Mouse (Mus musculus): ENCODE data around the gene Ghrhr.

The Ghrhr gene

DNA sequence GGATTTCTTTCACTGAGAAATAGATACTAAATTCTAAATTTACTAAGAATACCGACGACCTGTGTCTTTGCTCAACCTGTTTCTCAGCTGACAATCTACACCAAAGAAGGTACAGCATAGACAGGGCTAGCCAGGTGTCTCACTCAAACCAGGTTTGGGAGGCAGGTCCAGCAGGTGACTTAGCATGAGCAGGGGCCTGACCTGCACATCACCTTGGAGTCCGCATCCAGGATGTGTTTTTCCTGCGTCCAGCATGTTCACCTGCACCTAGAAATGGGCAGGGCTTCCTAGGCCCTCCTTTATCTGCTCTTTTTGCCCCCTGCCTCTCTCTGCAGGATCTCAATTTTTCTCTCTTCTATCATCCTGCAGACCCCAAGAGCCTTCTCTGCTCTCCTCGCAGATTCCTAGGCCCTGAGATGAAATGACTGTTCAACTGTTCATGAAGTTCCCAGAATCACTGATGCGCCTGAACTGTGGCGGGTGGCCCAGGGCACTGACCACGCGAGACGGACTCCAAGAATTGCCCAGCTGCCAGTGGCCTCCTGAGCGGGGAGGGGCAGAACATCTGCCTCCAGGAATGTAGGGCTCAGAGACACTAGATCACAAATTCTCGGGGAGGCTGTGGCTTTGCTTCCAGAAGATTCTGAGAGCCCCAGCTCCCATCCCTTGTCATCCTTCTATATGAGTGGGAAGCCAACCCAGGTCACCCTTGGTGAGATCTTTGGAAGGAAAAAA is 22.2 kb upstream of the Ghrhr start:
- no peak for DNase-seq (ENCODE audit: low spot score)

DNA sequence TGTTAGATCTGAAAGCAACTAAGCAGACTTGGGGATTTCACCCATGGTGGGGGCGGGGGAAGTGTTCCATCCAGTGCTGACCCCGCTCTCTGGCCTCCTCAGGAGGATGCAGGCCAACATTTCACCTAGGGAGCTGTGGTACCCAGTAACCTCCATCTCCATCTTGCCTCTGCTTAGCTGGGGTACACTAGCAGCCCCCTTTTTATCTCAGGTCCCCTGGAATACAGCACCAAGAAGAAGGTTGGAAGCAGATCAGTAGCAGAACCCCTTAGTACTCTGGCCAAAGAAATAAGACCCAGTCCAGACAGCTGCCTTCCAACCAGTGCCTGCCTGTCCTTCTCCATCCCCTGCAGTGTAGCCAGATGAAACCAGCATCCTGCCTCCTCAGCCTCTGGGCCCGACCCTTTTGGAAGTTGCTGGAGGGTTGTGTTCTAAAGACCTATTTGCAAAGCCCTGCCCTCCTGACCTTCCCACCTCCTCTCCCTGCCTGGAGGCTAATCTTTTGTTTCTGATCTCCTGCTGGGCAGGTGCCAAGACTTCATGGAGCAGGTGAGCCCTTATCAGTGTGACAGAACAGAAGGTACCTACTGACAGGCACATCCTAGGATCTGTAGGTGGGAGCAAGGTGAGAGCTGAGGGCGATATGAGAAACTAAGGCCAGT is 21.5 kb upstream of the Ghrhr start:
- DNase-seq (ENCODE audit: low spot score), result no peak

DNA sequence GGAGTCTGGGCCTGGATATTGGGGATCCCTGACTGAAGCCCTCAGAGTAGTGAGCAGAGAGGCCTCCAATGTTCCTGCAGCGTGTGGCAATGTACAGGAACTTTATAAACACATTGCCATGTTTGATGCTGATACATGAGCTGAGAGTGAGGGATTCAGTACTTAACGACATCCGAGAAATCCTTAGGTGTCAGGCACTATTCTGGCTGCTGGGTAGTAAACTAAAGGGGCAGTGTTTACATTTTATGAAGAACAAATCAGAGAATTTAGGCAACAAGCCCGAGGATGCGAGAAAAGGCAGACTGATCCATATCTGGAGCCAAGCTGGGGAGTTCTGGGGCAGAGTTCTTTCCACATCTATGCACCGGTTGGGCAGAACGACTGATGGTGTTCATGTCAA is 20.5 kb upstream of the Ghrhr start:
- no peak for DNase-seq (ENCODE audit: low spot score)

DNA sequence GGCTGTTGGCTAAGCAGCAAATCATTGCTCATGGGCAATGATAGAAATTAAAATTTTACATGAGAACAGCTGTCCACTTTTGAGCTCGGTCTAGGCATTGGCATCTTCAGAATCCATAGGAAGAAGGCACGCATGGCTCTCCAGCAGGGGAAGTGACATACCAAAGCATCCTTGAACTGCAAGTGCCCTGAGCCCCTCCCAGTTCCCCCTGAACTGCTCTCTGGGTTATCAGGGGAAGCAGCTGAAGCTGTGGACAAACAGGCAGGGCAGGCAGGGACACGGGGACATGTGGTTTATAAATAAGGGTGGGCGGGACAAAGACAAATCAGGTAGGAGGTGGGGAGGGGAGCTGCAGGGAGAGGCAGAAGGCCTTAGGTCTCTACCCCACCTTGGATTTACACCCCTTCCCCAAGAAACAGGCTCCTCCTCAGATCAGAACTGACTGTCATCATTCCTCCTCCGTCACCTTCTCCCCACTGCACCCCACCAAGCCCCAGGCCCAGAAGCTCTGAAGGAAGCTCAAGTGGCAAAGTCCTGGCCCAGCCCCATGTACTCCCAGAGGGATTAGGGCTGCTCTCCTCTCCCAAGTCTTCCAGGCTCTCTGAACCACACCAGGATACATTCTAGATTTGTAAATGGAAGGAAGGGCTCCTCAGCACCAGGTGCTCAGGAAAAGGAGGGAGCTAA is 19.9 kb upstream of the Ghrhr start:
- no peak for DNase-seq (ENCODE audit: low spot score)

DNA sequence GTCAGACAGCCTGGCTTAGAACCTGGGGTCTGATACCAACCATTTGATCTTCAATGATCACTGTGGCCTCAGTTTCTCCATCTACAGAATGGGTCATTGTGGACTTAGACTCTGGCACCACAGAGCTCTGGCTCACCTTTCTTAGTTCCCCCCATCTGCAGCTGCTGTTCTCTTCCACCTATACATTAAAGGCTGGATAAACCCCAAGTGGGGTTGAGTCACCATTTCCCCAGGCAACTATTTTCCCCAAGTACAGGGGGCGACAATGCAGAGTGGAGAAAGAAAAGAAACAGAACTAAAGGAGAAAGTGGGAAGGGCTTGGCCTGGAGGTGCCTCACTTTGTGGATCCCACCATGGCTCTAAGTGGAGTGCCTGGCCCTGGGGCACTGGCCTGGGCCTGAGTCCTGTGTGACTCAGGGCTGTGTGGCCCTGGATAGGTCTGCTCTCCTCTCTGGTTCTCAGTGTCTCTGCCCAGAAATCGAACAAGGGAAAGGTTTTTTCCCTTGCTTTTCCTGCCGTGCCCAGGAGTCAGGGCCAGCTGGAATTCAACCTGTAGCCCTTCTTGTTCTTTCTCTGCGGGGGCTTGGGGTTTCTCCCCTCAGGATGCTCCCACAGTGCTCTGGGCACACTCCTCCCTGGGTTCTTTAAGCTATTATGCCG is 19.0 kb upstream of the Ghrhr start:
- no peak for DNase-seq (ENCODE audit: low spot score)

DNA sequence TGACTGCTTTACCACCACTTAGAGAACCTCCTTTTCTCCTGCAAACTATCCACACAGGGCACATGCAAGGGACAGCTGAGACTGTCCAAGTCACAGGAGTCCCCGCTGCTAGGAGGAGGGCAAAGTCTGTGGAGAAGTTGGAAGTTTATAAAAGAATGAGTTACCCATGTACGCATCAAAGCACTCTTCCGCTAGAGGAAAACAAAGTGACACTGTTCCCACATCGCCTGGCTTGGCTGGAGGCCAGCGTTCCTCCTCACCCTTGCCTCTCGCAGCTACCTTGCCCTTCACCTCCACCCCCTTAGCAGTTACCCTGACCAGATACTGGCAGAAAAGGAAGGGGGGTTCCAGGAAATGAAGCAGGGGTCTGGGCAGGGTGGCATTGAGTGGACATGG is 18.5 kb upstream of the Ghrhr start:
- DNase-seq (ENCODE audit: low spot score), result no peak

DNA sequence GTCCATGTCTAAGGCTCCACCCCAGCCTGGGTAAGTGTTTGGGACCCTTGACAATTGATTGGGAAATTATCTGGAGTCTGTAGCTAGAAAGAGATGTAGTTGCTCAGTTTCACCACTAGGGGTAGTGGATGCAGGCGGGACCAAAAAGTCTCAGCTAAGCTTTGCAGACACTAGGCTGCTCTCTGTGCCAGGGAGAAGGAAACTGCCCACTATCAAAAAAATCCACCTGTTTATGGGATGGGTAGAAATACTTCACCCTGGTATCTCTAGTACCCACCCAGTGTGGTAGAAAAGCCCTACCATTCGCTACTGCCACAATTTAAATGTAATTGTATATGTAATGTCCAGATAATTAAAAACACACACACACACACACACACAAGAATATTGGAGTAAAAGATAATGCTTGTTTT is 17.4 kb upstream of the Ghrhr start:
- peak; percentile 67 for DNase-seq (ENCODE audit: low spot score)

DNA sequence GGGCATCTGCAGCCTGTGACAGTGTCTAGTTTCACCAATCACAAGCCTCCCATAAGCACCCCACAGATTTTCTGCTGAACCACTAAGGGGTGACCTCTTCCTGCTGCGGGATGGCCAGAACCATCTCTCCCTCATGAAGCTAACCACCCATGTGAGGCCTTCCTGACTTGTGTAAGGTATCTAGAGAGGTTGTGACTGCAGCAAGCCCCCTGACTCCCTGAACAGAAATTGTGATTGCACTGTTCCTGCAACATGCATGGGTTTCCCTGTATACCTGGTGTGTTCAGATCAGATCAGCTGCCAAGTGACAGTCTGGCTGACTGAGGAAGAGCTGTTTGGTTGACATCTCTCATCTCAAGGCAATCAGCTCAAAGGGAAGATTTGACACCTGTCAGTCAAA is 13.4 kb upstream of the Ghrhr start:
- no peak for DNase-seq (ENCODE audit: low spot score)

DNA sequence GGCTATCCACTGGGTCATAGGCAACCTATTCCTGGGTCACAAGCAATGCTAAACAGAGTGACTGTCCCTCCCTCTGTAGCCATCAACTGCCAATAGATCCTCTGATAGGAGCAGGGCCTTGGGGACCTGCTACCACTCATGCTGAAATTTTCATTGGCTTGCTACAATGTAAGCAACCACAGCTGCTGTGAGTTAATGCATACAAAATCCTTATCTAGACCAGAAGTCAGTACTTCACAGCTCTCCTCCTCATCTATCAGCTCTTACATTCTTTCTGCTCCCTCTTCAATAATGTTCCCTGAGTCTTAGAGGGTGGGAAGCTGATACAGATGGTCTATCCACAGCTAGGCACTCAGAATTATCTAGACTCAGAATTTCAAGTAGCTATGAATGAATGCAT is 9.0 kb upstream of the Ghrhr start:
- no peak for DNase-seq (ENCODE audit: low spot score)

DNA sequence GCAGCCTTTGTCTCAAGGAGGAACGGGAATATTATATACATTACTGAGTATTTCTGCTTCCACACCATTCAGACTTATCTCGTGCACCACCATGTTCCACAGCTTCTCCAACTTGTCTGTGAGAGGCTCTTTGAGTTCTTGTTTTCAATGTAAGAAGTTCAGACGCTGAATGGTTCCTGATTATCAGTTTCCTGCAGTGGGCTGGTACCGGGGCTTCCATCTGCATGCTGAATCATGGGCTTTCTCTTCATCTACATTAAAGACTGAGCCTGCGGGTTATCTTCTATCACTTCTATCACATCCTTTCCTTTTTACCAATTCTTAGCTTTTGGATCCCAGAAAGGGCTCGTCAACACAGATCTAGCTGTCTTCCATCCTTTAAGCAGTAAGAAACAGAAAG is 5.3 kb upstream of the Ghrhr start:
- DNase-seq (ENCODE audit: low spot score), result no peak

DNA sequence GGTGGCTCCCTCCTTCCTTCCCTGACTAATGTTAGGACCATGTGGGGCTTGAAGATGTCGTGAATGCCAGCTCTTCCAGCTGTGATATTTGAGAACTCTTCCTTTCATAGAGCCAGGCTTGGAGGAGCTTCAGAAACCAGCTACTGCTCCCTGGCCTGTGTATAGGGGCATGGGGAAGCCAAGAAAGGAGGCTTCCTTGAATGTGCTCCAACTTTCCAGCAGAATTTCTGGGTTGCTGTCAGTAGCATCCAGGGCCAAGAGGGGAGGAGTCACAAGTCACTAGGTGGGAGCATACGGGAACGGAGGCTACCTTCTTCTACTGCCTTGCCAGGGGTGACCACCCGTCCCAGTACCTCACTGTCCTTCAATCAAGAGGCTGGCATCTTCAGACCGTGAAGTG is 416 bp downstream of the Ghrhr start:
- no peak for DNase-seq (ENCODE audit: low spot score)

DNA sequence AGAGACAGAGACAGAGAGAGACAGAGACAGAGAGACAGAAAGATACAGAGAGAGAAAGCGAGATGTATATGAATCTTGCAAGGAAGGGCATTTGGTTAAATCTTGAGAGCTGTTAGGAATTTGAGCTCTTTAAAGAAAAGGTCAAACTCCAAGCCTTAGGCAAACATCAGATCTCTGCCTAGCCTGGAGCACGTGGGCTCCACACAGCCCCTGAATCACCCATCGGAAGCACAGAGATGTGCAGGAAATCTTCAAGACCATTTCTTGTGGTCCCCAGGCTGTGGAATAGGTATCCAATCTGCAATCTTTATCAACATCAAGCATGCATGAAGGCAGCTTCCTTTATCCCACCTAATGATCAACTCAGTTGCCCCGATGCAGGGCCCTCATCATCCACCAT is 1.4 kb downstream of the Ghrhr start:
- no peak for DNase-seq (ENCODE audit: low spot score)

DNA sequence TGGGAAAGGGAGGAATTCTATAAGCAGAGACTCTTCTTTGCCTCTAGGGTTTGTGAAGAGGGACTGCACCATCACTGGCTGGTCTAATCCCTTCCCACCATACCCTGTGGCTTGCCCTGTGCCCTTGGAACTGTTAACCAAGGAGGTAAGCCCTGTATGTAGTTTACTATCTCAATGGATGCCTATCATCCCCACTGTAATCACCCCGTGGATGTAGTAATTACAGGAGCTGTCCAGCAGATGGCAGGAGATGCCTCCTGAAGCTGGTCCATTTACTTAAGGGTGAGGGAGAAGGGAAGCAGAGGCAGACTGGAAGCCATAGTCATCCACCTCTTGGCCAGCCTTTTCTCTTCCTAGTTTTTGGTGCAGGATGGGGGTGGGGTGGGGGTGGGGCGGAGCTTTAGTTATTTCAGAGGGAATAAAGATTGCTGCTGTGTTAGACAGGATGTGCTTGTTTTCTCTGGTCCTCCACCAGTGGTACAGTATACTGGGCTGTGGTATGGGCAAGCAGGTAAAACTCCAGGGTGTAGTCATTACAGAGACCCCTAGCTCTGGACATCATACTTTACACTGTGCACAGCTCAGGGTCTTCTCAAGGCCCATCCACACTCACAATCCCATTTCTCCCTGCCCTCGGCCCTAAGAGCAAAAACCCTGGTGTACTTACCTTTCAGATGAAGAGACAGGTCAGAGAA is 3.7 kb downstream of the Ghrhr start:
- DNase-seq (ENCODE audit: low spot score), result peak; percentile 65

DNA sequence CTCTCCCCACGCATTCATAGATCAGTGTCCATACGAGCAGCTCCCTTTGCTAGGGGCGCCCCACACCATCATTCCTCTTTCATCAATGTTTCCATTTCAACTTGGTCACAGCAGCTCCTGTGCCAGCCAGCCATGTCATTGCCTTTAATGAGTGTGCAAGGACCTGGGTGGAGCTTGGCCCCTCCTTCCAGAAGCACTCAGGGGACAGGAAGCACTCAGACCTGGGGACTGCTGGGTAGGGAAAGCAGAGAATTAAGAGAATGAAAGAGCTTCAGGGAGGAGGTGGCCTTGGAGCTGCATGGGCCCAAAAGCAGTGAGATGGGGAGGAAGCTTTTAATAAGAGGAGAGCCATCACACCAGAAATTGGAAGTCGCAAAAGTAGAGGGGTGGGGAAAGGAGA is 5.9 kb downstream of the Ghrhr start:
- no peak for DNase-seq (ENCODE audit: low spot score)

DNA sequence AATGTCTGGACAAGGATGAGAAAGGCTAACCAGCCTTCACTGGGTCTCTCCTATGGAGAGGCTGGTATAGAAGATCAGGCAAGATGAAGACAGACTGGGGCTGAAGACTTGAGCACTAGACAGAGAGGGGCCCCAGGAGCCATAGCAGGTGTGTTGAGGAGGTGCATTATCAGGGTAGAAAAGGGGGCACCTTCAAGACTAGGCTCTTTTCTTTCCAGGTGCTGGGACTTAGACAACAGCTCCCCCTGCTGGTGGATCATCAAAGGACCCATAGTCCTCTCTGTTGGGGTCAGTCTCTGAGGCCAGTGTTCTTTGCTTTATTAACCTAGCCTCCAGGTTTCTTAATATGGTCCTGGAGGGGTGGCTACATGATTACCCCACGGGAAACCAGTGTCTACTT is 7.8 kb downstream of the Ghrhr start:
- peak; percentile 69 for DNase-seq (ENCODE audit: low spot score)

DNA sequence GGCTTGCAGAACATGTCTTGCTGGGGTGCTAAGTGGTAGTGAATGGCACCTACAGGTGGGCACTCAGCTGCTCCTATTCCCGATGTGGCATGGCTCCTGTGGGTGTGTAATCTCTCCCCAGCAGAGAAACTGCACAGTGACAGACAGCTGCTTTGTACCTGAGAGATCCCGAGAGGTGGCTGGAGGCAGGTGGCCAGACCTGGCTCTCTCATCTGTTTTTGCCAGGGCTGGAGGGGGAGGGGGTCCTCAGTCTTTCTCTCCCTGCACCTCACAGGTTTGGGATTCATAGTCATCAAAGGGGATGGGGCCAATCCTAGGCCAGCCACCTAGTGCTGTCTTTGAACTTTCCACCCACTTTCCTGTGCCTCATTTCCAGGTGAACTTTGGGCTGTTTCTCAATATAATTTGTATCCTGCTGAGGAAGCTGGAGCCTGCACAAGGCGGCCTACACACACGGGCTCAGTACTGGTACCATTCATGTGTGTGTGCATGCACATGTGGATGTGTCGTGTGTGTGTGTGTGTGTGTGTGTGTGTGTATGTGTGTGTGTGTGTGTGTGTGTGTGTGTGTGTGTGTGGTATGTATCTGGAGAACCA is 8.4 kb downstream of the Ghrhr start:
- no peak for DNase-seq (ENCODE audit: low spot score)

DNA sequence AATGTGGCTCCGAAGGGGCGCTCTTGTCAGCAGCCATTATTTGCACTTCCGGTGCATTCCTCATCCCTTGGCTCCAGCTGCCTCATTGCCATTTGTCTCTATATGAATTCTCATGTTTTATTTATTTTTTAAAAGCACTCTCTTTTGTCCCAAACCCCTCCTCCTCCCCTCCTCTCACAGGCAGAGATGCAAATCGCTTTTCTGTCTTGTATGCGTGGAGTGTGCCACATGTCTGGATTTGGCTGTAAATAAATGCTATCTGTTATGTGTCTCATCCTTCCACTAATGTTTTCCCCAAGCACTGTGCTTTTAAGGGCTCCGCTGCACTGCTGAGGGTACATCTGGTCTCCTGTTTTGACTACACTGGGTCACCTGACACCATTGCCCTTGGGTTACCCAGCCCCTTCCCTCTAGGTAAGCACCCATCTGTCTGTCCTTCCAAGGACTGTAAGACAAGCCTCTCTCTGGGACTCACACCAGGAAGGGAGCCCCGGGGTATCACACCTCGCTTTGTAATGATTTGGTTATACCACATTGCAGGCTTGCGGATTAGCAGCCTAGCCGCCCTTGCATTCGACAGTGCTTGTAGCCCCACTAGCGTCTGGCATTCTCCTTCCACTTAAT is 12.6 kb downstream of the Ghrhr start:
- DNase-seq (ENCODE audit: low spot score), result no peak

DNA sequence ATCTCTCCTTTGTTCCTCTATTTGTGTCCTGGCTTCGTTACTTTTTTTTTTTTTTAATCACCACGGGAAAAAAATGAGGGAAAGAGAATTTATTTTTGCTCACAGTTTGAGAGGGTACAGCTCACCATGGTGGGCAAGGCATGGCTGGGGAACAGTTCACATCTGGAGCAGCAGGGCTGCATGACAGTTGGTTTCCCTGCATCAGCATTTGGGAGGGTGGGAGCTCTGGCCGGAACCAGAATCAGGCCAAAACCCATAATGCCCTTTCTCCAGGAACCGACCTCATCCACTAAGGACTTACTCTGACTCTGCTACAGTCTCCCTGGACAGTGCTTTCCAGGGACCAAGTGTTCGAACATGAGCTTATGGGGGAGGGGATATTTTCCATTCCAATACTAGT is 13.2 kb downstream of the Ghrhr start:
- no peak for DNase-seq (ENCODE audit: low spot score)

DNA sequence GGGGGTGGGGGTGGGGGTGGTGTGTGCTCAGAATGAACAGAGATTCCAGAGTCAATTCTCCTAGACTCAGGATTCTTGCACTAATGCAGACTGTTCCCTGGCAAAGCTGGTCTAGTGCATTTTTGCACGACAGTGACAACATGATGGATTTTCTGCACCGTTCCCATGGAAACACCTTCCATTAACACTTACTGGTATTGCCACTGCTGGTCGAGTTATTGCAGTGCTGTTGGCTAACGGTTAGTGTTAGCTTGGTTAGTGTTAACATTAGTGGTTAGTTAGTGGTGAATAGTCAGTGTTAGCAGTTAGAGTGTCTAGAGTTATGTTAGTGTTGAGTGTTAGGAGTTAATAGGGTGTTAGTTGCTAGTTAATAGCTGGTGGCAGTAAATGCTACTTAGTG is 15.7 kb downstream of the Ghrhr start:
- peak; percentile 85 for DNase-seq (ENCODE audit: low spot score)

DNA sequence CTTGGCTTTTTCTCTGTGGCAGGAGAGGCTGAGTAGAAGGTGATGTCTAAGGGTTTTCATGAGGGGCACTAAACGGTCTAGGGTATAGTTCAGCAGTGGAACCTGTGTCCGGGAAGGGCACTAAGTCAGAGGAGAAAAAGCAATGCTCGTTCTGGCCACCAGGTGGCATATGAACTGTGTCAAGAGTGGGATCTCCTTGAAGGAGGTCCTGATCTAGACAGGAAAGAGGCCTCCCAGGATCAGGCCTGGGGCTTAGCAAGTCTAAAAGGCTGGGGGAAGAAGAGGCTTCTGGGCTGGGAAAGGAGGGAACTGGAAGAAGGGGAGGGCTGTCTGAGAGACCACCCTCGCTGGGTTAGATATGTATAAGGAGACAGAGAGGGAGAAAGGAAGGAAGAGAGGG is 16.4 kb downstream of the Ghrhr start:
- peak; percentile 93 for DNase-seq (ENCODE audit: low spot score)

DNA sequence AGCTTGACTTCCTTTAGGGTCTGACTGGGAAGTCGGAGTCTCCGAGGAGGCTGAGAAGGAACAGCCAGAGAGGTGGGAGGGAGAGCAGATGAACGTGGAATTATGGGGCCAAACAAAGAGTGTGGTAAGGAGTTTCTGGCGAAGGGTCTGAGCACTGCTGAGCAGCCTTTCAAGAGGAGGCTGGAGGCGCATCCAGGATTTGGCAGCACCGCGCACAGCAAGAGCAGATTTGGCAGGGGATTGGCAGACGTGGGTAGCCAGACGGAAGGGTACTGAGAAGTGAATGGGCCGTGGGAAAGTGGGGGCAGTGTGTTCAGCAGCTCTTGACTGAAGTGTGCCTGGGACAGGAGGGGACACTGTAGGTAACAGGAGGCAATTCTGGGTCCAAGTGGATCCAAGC is 18.8 kb downstream of the Ghrhr start:
- DNase-seq (ENCODE audit: low spot score), result no peak

Measured in embryo, embryonic 10 days (tissue).